Mouse (Mus musculus) cerebellum, postnatal 14 days (tissue): Measurements from ENCODE around the gene Zkscan16.

Experiments
- DNase-seq, 2 experiments: peaks; one replicate each; pipeline ENCODE4 v3.0.0; 2021; ENCODE audit warnings: mixed read lengths in 2 of 2

The Zkscan16 gene

DNA sequence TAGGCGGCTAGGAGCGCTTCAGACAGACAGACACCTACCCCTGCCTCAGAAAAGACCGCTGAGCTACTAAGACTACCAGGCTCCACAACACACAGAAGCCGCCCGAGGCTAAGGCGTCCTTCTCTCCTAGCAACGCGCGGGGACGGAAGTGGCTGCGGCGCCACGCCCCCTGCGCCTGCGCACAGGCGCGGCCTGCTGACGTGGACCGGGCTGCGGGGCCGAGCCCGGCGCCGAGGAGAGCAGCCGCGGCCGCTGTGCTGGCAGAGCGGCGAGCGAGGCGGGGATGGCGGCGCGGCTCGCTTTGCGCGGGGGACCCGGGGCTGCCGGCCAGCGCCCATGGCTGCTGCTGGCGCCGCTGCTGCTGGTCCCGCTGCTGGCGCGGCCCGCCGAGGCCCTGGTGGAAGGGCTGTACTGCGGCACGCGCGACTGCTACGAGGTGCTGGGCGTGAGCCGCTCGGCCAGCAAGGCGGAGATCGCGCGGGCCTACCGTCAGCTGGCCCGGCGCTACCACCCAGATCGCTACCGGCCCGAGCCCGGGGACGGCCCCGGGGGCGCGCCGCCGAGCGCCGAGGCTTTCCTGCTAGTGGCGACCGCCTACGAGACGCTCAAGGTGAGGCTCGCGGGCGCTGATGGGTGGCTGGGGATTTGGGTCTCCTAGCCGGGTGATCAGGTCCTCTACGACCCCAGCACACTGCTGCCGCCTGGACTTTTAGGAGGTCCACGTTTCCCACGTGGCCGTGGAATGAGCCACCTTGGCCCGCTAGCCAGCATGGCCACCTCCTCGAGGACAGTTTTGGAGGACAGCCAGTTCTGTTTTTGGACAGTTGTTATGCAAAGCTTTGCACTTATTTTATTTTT, 59.7 kb downstream of the Zkscan16 start, which contains the start of gene Gm20503:
Gene Gm20503, plus strand, starts transcription at position 263 of the 858 bp plus-strand sequence.
- peak; percentile 90 to 94 for DNase-seq

DNA sequence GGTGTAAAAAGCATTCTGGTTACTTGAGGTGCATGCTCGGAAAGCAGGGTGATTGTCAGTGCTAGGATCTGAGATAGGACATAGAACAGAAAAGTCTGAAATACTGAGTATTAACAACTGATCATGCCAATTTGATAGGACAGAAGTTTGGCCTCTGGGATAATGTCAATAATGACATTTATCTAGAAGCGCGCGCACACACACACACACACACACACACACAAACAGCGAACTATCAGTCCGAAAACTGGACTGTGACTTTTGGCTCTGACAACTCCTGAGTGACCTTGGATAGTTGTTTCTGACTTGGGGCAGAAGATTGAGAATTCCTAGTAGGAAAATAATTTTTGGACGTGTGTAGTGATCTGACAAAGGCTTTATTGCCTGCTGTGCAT, 60.4 kb downstream of the Zkscan16 start:
- DNase-seq, result no peak

DNA sequence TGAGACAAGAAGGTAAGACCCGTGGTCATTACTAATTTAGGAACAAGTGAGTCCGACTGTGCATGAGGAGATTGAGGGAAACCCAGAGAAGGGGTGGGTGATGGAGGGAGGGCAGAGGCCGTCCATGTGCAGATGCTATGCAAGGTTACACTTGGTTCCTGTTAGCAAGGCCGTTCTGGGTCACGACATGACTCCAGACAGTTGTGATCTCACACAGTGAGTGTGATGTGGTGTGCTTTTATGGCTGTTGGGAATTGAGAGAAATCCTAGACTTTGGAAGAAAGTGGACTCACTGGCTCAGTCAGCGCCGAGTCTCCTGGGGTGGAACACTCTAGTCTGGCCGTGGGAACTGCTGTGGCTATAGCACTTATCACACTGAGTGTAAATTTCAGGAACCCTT, 62.8 kb downstream of the Zkscan16 start:
- no peak for DNase-seq

DNA sequence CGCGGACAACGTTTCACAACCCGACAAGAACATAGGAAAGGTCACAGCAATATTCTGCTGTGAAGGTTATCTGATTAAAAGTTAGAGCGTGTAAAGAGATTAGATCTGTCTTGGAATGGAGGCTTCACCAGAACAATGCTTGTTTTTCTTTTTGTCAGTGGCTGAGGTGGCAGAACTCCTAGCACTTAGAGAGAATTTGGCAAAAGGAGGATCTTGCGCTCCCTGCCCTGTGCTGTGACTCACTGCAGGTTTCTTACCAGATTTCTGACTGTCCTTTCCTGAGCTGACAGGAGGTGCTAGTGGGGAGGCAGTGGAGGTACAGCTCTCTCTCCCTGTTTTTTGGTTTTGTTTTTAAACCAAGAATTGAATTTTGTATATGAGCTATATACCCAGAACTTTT, 63.6 kb downstream of the Zkscan16 start:
- DNase-seq, result no peak
